Mouse (Mus musculus) heart, postnatal 14 days (tissue): Measurements from ENCODE around the gene Dock1. TPM values are rescaled to one million over a fixed set of nuclear protein-coding genes. Genes with fewer than 3 reads are reported as not detected.

Experiments used
- DNase-seq, 2 experiments: peaks; one replicate each; pipeline ENCODE4 v3.0.0; 2021 to 2022
- intact Hi-C: fragments of 180-260 bp; cut with DNase I; formaldehyde crosslinking; loops from one replicate; pipeline ENCODE4 v1.15.1; 2025
- total RNA-seq, 2 experiments: library from RNA; stranded (reverse); gene quantifications; 2 replicates each; pipeline ENCODE4 v1.2.3; 2021

The Dock1 gene
- total RNA-seq, 2 experiments from 2014 or later = 31.5 to 32.8 TPM

DNA sequence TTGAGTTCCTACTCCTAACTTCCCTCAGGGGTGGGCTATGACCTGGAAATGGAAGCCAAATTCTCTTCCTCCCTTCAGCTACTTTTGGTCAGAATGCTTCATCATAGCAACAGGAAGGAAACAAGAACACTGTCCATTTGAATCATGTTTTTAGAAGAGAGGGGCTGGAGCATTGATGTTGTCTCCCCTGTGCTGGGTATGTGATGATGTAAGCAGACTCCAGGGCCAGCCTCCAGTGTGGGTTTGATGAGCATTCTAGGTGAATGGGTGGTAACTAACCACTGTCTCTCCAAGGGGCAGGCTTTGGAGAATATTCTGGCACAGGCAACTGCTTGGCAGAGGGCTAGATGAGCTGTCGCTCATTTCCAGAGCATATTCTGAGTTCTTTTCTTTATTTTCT, 22.9 kb downstream of the Dock1 start:
- no peak for DNase-seq
- intact Hi-C loops = no loop called here

DNA sequence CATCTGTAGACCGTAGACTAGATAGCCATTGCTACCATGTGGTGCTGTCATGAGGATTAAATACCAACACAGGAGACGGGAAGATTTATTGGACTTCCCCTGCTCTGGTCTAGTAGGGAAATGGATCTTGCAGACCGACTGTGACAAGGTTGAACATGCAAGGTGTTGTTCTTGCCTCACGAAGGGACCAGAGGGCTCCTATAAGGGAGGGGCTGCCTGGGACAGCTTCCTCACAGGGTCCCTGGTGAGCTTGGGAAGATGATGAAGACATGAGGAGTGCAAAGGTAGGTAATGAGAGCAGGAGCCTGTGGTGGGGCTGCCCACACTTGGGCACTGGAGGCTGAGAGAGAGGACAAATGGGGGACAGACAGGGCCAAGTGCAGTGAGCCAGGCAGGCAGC, 25.0 kb downstream of the Dock1 start:
- intact Hi-C loops = no loop called here
- no peak for DNase-seq

DNA sequence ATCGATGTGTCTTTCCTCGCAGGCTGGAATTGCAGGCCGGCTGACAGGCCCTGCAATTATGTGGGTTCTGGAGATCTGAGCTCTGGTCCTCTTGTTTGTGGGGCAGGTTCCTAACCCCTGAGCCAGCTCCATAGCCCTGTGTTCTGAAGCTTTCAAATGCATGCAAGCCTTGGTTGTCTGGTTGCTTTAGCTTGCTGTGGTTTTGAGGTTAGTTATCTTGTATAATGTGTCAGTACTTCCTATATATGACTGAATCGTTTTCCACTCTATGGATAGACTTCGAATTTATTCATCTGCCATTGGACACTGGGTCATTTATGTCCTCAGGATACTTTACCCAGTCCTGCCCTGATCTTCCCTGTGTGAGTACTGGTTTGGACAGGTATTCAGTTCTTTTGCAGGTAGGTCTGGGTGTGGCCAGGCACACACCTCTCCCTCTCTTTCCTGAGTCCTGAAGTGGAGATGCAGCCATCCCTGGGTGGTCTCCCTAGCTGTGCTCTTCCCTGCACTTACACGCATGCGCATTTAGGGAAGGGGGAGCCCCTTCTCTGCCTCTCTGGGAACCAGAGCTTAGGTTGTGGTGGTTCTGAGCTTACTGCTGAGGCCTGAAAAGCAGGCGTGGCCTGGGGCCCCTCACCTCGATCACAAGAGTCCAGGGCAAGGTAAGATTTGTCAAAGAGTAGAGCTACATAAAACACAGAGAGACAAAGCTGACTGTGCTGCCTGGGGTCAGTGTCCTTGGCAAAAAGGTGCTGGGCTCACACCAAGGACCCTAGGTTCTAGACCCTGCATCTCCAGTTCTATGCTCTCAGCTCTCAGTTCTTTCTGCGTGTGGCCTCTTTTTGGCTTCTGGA, 25.9 kb downstream of the Dock1 start:
- intact Hi-C loops = no loop called here
- DNase-seq = no peak

DNA sequence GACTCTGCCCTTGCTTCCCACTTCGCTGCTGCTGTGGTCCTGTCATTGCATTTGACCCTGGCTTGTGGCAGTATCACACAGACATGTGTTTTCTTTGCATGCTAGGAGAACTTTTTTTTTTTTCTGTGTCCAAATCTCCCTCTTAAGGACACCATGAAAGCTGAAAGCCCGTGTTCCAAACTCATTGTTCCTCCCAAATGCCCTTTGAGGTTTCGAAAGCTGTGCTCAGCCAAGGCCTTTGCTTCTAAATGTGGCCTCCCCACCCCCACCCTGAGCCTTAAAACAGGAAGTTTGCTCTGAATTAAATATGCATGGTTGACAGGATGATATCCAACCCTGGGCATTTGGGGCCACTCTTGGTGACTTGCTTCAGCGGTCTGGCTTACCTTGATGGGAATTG, 27.0 kb downstream of the Dock1 start:
- intact Hi-C loops = no loop called here
- no peak for DNase-seq

DNA sequence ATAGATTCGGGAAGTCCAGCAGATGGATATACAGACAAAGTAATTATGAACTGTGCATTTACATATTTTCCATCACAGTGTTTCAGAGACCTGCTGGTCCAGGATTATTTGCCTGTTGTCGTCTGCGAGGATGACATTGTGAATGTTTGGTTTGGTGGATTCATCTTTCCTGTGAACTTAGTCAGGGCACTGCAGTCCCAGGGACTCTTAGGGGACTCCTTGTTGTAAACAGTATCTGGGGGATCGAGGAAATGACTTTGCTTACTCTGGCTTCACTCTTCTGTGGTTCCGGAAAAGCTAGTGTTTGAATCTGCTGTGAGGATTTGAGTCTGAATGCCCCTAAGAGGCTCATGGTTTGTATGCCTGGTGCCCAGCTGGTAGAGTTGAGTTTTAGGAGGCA, 27.8 kb downstream of the Dock1 start:
- DNase-seq = no peak
- intact Hi-C loops = no loop called here

DNA sequence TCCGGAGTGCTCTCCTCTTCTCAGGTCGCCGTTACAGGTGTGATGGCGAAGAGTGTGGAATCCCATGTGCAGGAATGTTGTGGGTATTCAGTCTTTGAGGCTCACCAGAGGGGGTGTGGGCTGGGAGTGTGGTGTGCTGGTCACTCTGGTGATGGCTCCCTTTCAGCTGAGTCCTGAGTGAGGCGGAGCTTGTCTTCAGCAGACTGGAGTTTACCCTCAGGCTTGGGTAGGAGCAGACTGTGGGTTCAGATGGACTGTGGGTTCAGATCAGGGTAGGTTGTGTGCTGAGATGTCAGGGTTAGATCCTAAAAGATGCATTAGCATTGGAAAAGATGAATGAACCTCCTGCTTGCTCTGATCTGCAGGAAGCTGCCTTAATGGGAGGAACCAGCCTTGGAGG, 29.5 kb downstream of the Dock1 start:
- intact Hi-C loops = no loop called here
- DNase-seq = no peak

DNA sequence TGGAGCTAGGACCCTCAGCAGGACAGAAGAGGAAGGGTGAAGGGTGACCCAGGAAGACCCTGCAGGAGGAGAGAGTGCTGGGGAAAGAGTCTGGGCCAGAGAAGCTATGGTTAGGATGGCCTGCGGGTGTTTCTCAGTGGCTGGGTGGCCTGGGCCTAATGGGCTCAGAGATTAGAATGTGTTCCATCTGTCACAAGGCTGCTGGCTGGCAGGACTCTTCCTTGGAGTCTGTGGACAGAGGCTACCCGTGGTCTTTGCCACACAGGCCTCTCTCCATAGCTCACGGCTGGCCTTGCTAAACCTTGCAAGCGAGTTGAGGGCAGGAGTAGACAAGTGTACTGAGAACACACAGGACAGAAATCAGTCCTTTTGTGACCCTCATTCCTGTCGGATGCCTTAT, 32.0 kb downstream of the Dock1 start:
- intact Hi-C loops = no loop called here
- DNase-seq = no peak

DNA sequence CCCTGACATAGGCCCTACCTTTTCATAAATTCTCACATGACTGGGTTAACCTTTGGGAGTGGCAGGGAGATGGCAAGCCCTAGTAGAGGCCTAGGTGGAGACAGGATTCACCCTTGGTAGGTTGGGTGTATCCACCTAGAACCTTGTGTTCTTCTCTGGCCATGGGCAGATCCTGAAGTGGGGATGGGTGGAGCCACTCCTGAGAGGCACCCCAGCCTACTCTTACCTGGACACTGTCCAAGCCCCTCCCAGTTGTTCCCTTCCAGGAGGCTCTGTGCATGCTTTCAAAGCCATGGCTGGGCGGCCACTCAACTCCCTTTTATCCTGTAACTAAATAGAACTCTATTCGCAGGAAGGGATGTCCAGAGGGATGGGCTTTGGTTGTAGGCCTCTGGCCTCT, 33.2 kb downstream of the Dock1 start:
- peak; percentile 42 to 52 for DNase-seq
- intact Hi-C loops = no loop called here

DNA sequence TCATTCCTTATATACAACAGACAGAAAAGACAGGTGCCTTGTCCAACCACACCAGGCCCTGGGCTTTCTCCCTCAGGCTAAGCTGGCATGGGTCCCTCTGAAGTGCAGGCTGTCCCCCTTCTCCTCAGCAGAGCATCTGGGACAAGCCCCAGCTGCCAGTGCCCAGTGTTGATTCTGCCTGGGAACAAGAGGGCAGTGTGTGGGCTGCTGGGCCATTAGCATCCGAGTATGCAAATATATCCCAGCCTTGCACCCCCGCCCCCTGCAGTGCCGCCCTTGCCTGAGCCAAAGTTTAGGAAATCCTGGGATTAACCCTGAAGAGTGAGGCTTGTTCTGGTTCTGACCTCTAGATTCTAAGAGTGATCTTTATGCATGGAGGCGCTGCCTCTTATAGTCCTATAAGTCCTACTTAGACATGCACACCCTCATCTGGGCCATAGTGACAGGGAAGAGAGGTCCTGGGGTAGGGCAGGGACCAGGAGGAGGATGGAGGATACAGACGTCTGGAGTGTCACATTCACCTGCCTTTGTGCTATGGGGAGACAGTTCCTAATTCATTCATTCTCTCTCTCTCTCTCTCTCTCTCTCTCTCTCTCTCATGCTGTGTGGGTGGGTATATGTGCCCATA, 38.9 kb downstream of the Dock1 start:
- DNase-seq = no peak
- intact Hi-C loops = no loop called here

DNA sequence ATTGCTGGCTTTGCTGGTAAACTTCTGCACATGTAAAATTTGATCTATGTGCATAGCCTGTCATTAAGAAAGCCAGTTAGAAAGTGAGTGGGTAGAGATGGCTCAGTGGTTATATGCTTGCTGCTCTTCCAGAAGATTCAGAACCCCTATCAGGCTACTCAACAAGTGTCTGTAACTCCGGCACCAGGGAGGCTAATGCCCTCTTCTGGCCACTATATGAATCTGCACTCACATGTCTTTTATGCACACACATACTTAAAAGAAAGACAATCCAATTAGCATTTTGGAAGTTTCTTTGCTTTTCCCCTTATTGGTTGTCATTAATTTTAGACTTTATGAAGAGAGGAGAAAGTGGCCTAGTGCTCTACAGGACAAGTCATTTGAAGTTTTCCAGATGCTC, 41.1 kb downstream of the Dock1 start:
- intact Hi-C loops = no loop called here
- no peak for DNase-seq

DNA sequence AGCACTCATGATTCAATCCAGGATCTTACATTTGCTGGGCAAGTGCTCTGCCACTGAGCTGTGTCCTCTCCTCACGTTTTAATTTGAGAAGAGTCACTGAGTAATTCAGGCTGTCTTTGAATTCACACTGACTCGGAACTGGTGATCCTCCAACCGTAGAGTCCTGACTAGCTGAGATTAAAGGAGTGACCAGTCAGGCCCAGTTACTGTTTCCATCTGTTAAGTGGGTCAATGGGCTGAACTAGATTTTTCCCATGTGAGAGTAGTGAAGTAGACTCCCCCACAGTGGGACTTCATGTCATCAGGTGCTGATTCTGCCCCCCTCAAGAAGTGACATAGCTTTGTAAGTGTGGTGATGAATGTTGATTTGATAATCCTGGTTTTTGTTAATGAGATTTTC, 49.0 kb downstream of the Dock1 start:
- DNase-seq = no peak
- intact Hi-C loops = no loop called here

DNA sequence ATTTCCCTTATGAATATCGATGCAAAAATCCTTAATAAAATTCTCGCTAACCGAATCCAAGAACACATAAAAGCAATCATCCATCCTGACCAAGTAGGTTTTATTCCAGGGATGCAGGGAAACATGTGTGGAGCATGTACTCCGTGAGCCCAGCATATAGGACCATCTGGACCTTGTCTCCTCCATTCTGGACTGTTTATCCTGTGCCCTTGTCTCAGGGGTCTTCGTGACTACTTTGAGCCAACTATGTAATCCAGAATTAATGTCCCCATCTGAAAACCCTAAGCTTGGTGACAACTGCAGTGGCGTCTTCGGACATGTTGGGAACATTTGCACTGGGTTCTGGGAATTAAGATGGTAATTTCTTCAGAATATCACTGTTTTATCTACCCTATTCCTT, 51.9 kb downstream of the Dock1 start:
- intact Hi-C loops = no loop called here
- no peak for DNase-seq

DNA sequence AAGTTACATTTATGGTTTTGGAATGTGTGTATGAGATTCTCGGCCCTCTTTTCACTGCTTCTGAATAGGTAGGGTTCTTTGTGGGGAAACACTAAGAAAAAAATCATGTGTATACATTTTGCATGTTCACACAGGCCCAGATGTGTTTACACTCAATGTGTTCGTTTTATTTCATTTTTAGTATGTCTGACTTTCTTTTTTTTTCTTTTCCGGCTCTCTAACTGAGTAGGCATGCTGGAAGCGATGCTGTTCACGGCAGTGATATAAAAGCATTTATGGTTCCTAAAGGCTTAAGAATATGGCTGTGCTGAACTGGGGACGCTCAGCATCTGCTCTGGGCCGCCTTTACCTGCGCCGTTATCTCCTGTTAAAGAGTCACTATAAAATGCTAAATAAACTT, 52.5 kb downstream of the Dock1 start:
- no peak for DNase-seq
- intact Hi-C loops = no loop called here

DNA sequence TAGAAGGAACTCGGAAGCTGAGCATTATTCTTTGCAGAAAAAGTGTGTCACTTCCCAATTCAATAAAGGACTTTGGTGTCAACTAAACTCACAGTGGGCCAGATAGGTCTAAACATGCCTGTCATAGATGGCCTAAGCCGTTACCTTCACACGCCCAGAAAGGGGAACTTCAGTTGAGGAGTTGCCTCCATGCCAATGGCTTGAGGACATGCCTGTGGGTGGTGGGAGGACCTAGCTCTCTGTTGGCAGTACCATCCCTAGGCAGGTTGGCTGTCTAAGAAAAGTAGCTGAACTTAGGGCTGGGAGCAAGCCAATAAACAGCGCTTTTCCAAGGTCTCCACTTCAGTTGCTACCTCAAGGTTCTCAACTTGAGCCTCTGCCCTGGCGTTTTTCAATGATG, 53.1 kb downstream of the Dock1 start:
- intact Hi-C loops = no loop called here
- DNase-seq = no peak

DNA sequence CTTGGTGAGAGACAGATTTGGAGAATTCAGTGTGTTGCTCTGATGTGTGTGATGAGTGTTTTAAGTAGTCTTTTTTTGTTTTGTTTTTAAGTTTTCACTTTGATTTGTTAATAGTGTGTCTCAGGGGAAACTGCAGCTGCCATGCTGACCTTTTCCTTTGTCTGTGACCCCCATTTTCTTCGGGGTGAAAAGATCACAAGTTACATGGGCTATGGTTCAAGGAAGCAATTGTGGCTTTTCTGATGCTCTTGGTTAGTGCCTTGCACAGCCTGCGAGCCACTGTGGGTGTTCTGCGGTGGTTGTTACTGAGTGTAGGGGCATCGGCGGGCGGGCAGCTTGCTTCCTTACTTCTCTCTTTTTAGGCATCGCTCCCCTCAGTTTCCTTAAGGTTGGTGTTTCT, 54.4 kb downstream of the Dock1 start:
- intact Hi-C loops = loop anchor here (5.0 kb wide), 1 partner anchor 48 kb away; no protein-coding TSS in a partner anchor
- DNase-seq = no peak

DNA sequence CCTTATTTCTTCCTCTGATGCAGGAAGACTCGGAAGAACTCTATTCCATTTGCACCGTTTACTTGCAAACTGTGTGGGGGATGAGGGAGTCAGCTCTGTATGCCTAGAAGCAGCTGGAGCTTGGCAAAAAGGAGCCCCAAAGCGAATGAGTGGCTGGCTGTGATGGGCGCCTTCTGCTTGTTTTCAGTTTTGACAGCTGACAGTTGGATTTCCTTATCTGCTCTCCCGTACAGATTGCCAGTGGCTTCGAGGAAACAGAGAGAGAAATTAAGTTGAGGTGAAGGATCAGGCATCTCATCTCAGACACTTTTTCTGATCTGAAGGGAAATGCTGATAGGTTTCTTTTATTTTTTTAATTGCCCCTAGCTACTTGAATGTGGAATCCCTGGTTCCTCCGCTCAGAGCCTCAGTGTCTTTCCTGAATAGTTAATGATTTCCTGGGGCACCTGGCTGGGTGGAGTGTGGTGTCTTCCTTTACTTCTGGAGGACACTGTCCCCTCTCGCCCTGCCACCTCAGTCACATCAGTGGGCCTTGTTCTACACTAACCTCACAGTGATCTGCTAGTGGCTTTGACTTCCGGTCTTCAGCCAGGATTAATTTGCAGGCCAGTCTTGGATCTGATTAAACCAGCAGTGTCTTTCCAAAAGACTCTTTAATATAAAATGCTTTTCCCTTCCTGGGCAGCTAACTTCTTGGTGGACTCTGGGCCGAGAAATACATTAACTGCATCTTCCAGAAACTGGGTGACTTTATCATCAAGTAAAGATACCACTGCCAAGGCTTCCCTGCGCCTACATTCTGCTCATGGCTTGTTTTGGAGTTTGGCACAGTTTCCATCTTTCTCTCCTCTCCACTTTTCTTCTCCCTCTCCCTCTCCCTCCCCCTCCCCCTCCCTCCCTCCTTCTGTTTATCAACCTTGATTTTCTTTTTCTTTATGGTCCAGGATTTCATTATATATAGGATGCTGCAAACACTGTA, 55.4 kb downstream of the Dock1 start:
- DNase-seq = peak; percentile 31 to 42
- intact Hi-C loops = loop anchor here (5.0 kb wide), 1 partner anchor 49 kb away; no protein-coding TSS in a partner anchor

DNA sequence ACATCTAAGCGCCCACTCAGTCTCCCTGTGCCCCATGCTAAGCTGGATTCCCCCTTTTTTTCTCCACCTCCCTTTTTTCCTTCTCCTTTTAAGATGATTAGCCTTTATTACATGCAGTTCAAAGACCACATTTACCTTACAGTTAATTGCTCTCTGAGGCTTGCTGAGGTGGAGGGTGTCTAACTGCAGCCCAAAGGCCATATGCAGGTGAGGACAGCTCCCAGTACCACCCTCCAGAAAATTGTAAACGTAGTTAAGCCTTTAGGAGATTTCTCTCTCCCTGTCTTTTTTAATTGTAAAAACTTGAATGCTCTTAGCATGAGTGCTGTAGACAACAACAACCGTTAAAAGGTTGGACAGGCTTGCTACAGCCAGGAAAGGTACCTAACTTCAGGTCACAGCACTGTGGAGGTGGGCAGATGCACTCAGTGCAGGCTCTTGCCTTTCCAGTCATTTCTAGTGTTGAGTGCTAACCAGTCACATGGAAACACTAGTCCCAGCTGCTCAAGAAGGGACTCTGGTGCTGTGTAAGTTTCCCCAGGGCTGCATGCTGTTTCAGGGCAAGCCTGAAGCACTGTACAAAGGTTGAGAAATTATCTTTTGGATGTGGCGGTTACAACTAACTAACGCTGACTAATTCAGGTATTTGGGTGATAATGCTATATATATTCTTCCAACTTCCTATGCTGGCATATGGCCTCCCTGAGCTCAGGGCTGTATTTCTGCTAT, 56.2 kb downstream of the Dock1 start:
- DNase-seq = no peak
- intact Hi-C loops = loop anchor here (5.0 kb wide), 1 partner anchor 49 kb away; no protein-coding TSS in a partner anchor

DNA sequence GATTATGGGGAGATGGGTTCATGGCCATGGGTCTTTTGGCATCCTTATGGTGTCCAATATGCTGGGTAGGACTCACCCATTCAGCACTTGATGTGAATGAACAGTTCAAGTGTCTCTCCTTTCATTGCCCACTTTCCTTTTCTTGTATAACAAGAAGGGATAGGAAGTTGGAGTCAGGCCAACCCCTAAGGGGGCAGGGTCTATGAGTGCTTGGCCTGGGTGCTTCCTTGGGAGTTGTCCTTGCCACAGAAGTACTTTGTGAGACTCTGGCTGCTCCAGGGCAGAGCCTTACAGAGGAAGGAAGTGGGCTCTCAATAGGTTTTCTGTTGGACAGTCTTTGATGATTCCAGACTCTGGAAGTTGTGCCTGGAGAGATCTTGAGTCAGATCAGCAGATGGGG, 58.9 kb downstream of the Dock1 start:
- DNase-seq = no peak
- intact Hi-C loops = loop anchor here (5.0 kb wide), 1 partner anchor 52 kb away; no protein-coding TSS in a partner anchor

DNA sequence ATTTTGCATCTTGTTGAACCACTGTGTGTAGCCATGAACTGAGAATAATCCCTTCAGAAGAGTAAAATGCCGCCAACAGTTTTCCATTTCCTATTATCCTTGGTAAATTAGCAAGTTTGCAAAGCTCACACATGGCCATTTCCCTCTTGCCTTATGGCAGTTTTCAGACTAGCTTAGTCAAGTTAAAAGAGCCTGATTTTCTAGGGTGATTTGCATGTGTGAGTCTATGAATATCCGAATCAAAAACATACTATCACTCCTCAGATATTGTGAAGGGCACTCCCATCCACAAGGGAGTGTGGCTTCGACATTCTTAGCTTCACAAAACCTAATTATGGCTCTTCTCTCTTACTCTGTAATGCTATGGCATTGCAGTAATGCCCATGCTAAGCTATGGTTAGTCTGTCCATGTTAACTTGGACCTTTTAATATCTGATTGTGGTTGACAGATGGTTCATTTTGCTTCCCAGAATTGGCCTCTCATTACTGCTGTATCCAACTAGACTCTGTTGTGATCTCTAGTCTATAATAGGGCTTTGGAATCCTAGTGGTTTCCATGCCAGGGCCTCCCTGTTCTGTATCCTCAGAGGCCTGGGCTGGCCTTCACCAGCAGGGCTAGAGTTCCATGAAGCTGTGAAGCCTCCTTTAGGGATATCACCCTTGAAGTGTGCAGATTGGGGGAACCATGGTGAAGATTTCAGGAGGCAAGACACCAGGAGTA, 60.1 kb downstream of the Dock1 start:
- intact Hi-C loops = no loop called here
- no peak for DNase-seq

DNA sequence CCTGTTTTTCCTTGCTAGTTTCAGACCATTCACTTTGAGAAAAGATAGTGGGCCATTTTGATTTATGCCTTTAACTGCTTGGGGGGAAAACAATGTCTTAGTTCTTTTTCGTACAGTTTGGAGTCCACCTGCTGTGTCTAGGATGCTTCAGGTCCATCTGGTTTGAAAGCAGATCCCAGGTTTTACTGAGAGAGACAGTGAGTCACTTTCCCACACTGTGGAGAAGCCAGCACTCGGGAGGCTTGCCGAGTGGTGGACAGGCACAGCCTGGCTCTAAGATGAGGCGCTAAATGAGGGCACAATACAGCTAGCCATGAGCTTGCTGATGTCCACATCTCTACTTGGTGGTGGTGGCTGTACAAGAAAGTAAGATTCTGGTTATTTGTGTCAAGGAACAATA, 76.6 kb downstream of the Dock1 start:
- no peak for DNase-seq
- intact Hi-C loops = no loop called here
